Mouse (Mus musculus) olfactory bulb, adult 2 months (tissue): ENCODE results near the gene Ache. TPM values are rescaled to one million over a fixed set of nuclear protein-coding genes. Genes with fewer than 3 reads are reported as not detected.

Experiments used
- H3K27ac ChIP-seq: fragments of 200-500 bp; 2 replicates; pipeline ENCODE4 v1.5.1; 2012; ENCODE audit warnings: low read depth, low read length; ENCODE audit not compliant: insufficient read depth
- H3K4me1 ChIP-seq: fragments of 200-500 bp; 2 replicates; pipeline ENCODE4 v1.6.1; 2012; ENCODE audit warnings: low read length; ENCODE audit not compliant: control insufficient read depth, insufficient read depth
- H3K4me3 ChIP-seq: fragments of 200-500 bp; 2 replicates; pipeline ENCODE4 v1.5.1; 2012; ENCODE audit warnings: mild to moderate bottlenecking, low read depth, low read length, moderate library complexity; ENCODE audit not compliant: insufficient read depth
- CTCF ChIP-seq: fragments of 200-500 bp; IDR thresholded peaks from 2 replicates; pipeline ENCODE4 v1.5.1; 2012; ENCODE audit warnings: low read depth, mild to moderate bottlenecking, low read length, moderate library complexity; ENCODE audit not compliant: insufficient read depth
- POLR2A ChIP-seq: fragments of 200-500 bp; IDR thresholded peaks from 2 replicates; pipeline ENCODE4 v1.6.1; 2012; ENCODE audit warnings: mild to moderate bottlenecking, low read depth, low read length, moderate library complexity; ENCODE audit not compliant: insufficient read depth
- WGBS: fragments of 180-500 bp; shearing (Covaris S2); methylation state at CpG from one replicate; pipeline ENCODE4 v1.1.7; 2018; 5-methylcytosine and 5-hydroxymethylcytosine counted together
- polyA plus RNA-seq: library from polyadenylated mRNA; stranded (reverse); fragments of >200 nt; gene quantifications from 2 replicates; pipeline ENCODE4 v1.2.4, GENCODE M21; 2012; ENCODE audit warnings: low replicate concordance; ENCODE audit not compliant: missing spikeins, insufficient read depth, insufficient read length

Gene Ache
- polyA plus RNA-seq, 1 experiment, result not detected

- Histone ChIP-seq H3K4me1 (peaks cover 29% of the 10 kb centered on the region), H3K4me3 (peak overlapping the region; percentile 52), H3K27ac (peak overlapping the region; percentile 15)
- WGBS, result 7% methylated on average over 18 of the region's 18 CpGs
- TF ChIP-seq POLR2A (no peak), CTCF (no peak)
Measured at GRCm38 (mm10) chr5:137294744-137295093, 7.4 kb downstream of the Ache start.

GRCm38 (mm10) chr5:137295296-137295695 lies 8.0 kb downstream of the Ache start:
- Histone ChIP-seq H3K4me3 (peak overlapping the region; percentile 52; the same call in 1 of the 2 replicates), H3K27ac (no peak overlapping the region)

GRCm38 (mm10) chr5:137295712-137296111 lies 8.4 kb downstream of the Ache start:
- Histone ChIP-seq H3K27ac (no peak overlapping the region), H3K4me1 (peaks cover 20% of the 10 kb centered on the region), H3K4me3 (no peak overlapping the region)
- WGBS, result 91% methylated on average over 15 of the region's 15 CpGs
- TF ChIP-seq CTCF, result no peak
- TF ChIP-seq POLR2A, result no peak

More at GRCm38 (mm10) chr5:137295296-137295695, 8.0 kb downstream of the Ache start:
- TF ChIP-seq POLR2A, result no peak
- no peak for TF ChIP-seq CTCF
- WGBS, result 74% methylated on average over 9 of the region's 9 CpGs
- H3K4me1 ChIP-seq, result peaks cover 25% of the 10 kb centered on the region

- TF ChIP-seq POLR2A (no peak), CTCF (no peak)
- no peak overlapping the region for H3K4me3 ChIP-seq
- 86% methylated on average over 14 of the region's 14 CpGs for WGBS
- no peak overlapping the region for H3K27ac ChIP-seq
- peaks cover 16% of the 10 kb centered on the region for H3K4me1 ChIP-seq
Measured at GRCm38 (mm10) chr5:137297126-137297525, 9.8 kb downstream of the Ache start.

GRCm38 (mm10) chr5:137299240-137299639 lies 11.9 kb downstream of the Ache start:
- TF ChIP-seq CTCF, result no peak
- TF ChIP-seq POLR2A, result no peak
- 86% methylated on average over 7 of the region's 7 CpGs for WGBS
- Histone ChIP-seq H3K27ac (no peak overlapping the region), H3K4me3 (no peak overlapping the region), H3K4me1 (peaks cover 10% of the 10 kb centered on the region)

GRCm38 (mm10) chr5:137301253-137301652 lies 13.9 kb downstream of the Ache start:
- H3K4me1 ChIP-seq, result no peaks in the 10 kb centered on the region
- 35% methylated on average over 21 of the region's 21 CpGs for WGBS
- no peak overlapping the region for H3K27ac ChIP-seq
- no peak overlapping the region for H3K4me3 ChIP-seq
- TF ChIP-seq CTCF (no peak), POLR2A (no peak)

GRCm38 (mm10) chr5:137303609-137304008 lies 16.3 kb downstream of the Ache start:
- no peak for TF ChIP-seq POLR2A
- TF ChIP-seq CTCF, result no peak
- WGBS, result 70% methylated on average over 4 of the region's 4 CpGs
- no peaks in the 10 kb centered on the region for H3K4me1 ChIP-seq

GRCm38 (mm10) chr5:137304165-137304564 lies 16.8 kb downstream of the Ache start:
- Histone ChIP-seq H3K4me1 (no peaks in the 10 kb centered on the region), H3K27ac (no peak overlapping the region), H3K4me3 (no peak overlapping the region)
- 29% methylated on average over 3 of the region's 3 CpGs for WGBS
- TF ChIP-seq CTCF (no peak), POLR2A (no peak)

More at GRCm38 (mm10) chr5:137303609-137304008, 16.3 kb downstream of the Ache start:
- Histone ChIP-seq H3K27ac (no peak overlapping the region), H3K4me3 (no peak overlapping the region)

- WGBS, result 40% methylated on average over 4 of the region's 4 CpGs
- no peaks in the 10 kb centered on the region for H3K4me1 ChIP-seq
- H3K27ac ChIP-seq, result no peak overlapping the region
- TF ChIP-seq POLR2A, result no peak
- TF ChIP-seq CTCF, result no peak
- no peak overlapping the region for H3K4me3 ChIP-seq
Measured at GRCm38 (mm10) chr5:137304816-137305215, 17.5 kb downstream of the Ache start.

- Histone ChIP-seq H3K27ac (no peak overlapping the region), H3K4me1 (no peaks in the 10 kb centered on the region), H3K4me3 (no peak overlapping the region)
- 24% methylated on average over 3 of the region's 3 CpGs for WGBS
- TF ChIP-seq CTCF (no peak), POLR2A (no peak)
Measured at GRCm38 (mm10) chr5:137305822-137306221, 18.5 kb downstream of the Ache start.
